Mouse (Mus musculus): ENCODE results near the gene Mob1b.

The Mob1b gene

DNA sequence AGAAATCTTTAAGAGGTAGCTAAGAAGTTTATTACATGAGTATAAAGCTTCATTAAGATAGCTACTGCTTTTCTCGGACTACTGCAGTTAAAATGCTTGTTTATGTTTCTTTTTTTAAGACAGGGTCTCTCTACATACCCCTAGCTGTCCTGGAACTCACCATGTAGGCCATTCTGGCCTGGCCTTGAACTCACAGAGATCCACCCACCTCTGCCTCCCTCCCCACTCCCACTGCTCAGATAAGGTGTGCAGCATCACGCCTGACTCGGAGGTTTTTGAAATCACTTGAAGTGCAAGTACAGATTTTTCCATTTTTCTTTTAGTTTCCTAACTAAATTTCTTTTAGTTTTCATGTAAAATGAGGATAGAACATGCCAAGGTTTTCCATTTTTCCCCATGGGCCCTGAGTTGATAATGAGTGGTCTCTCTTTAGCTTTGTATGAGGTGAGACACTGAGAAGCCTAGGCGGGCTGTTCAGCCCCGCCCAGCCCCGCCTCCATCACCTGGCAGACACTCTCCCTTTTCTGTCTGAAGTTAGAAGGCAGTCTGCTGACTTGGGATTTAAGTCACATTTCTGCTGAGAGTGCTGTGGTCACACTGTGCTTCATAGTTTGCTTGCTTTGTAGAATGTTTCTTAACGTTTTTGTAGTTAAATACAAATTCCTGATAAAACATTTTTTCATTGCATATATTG lies 61.6 kb downstream of the Mob1b start:
- no peak for DNase-seq (ENCODE audit: low spot score)

DNA sequence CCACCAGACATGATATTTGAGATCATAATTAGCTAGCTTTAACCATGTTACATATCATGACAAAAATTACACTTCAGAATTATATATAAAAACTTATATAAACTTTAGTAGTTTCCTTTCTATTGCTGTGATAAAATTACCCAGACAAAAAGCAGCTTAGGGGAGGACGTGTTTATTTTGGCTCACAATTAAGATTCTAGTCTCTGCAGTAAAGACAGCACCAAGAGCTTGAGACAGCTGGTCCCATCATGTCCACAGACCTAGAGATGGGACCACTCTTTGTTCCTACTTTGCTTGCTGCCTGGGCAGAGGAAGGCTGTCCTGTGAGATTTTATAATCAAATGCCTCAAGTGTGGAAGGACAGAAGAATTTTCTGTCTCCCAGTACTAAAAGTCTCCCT lies 64.4 kb downstream of the Mob1b start:
- DNase-seq (ENCODE audit: low spot score) = no peak

DNA sequence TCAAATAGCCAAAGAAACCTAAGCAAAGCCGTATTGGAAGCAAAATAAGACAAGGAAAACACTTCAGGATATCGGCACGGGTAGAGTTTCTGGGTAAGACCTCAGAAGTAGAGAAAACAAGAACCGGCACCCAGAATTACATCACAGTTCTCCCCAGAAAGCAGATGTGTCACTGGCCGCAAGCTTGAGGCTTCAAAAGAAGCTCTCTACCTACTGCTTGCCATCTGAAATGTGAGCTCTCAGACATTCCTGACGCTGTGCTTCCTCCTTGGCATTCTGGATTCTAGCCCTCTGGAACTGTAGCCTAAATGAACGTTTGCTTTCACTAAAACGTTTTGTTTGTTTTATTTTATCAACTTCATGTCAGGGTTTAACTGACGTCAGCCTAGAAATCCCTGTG lies 70.0 kb downstream of the Mob1b start:
- no peak for DNase-seq (ENCODE audit: low spot score)

DNA sequence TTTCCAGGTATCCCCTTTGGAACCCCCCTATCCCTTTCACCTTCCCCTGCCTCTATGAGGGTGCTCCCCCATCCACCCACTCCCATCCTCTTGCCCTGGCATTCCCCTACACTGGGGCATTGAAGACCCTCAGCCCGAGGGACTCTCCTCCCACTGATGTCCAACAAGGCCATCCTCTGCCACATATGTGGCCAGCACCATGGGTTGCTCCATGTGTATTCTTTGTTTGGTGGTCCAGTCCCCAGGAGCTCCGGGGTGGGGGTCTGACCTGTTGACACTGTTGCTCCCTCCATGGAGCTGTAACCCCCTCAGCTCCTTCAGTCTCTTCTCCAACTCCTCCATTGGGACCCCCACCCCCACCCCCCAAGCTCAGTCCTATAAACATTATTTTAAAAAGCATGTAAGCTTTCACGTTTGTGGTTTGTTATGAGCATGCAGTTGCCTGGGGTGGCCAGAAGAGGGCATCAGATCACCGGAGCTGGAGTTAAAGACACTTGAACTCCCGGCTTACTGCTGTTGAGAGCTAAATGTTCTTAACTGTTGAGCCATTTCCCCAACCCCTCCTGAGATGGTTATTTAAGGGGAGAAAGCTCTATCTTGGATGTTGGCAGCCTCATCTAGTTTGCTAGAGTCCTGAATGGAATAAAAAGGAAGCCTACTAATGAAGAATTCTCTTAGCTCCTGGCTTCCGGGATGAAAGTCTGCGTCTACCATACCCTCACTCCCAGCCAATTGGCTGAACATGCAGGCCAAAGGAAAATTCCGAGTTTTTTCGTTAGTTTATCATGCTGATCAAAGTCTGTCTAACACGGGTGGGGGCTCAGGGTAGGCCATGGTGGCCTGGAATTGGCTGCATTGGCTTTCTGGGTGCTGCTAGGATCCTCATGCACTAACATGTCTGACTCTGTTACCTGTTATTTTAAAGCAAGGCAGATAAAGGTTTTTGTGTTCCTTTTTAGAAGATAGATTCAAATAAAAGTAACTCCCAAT lies 70.9 kb downstream of the Mob1b start:
- DNase-seq (ENCODE audit: low spot score) = peak; percentile 29

DNA sequence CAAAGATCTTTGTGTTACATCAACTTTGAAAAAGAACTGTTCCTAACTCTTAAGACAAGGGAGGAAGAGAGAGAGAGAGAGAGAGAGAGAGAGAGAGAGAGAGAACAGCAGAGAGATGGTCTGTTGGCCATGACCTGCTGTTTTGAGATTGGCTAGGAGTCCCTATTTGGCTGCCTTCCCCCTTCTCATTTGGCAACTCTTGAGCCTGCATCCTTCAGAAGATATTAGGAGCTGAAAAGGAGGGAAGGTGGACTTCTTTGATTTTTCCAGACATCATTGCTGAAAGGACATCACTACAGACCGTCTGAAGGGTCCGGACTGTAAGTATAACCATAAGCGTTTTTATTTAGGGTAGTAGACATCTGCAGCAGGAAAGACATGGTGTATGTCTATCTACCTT lies 73.0 kb downstream of the Mob1b start:
- no peak for DNase-seq (ENCODE audit: low spot score)

DNA sequence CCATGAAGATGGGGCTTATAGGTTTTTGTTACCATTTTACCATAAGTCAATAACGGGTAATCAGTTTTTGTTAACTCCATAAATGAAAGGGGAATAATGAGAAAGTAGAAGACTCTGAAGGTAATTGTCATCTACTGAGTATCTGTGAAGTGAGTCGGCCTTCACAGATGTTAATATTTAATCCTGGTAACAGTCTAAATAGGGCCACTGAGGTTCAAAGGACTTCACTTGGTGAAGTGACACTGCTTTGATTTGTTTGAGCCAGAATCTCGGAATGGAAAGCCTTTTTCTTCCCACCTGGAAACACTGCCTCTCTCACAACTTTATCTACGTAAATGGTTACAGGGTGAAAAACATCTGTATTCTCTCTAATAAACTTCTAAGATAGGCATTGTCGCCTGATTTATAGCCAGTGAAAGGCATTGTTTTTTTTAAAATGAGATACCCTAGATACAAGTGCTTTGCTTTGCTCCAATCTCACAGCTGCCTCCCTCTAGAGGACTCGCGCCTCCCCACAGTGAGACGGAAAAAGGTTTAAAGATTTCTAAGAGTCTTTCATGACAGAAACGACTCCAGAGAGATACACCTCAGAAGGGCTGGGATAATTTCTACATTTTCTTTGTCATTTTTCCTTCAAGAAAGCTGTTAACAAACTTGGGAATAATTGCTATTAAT lies 75.4 kb downstream of the Mob1b start:
- DNase-seq (ENCODE audit: low spot score) = no peak

DNA sequence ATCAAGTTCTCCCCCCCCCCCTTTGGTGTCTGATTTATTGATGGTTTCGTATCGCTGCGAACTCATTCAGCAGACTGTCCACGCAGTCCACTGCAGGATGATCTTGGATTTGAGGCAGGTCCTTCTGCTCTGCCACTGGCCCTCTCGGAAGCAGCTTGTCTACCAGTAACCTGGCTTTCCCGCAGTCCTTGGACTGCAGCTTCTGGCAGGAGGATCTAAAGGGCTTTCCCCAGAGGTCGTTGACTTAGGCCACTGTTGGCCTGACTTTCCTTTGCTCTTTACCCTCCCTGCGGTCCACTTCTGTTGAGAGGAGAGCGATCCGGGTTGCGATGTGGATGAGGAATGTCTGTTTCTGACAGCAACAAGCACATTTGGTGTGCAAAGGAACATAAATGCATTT lies 75.9 kb downstream of the Mob1b start:
- no peak for DNase-seq (ENCODE audit: low spot score)

DNA sequence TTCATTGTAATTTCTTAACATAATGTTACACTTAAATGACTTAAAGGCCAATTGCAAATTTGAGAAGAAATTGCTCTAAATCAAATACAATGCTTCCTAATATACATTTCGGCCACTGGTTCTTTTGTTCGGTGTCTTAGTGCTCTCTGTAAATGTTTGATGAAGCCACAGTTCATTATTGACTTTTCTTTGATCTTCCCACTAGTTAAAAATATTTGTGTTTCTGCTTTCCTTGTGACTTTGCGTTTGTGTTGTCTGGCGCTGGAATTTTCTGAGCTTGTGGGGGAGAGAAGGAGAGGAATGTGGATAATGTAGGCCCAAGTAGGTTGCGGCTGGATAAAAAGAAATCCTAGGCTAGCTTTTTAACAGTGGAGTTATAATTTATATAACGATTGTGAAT lies 76.5 kb downstream of the Mob1b start:
- no peak for DNase-seq (ENCODE audit: low spot score)

DNA sequence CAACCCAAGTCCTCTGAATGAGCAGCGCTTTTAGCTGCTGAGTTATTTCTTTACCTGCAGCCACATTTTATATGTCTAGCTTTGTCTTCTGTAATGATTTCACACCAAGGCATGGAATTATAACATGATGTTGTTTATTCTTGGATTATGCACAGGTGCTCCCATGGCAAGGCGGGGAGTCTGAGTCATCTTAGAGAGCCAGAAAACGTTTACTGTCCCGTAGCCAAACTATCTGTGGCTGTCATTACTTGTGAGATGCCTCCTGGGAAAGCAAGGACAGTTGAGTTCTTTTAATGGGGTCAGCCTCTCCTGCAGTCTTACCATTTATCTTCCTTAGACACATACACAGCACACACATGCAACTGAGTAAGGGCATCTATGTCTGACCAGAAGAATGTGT lies 85.0 kb downstream of the Mob1b start:
- DNase-seq (ENCODE audit: low spot score) = no peak

DNA sequence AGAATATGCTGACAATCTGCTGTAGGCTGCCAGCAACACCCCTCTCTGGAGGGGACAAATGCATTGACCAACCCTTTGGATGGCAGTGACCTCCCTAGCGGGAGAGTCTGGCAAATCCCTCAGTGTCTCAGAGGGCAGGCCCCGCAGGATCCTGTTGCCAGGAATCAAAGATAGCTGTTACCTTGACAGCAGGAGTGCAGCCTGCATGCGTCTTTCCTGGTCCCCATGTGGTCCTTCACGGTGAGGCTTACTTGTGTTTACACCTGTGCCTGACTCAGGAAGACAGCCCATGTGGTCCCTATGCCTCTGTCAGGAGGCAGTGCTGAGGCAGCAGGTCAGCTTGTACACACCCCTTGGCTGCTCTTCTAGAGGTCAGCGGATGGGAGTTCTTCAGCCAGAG lies 85.6 kb downstream of the Mob1b start:
- DNase-seq (ENCODE audit: low spot score) = no peak

DNA sequence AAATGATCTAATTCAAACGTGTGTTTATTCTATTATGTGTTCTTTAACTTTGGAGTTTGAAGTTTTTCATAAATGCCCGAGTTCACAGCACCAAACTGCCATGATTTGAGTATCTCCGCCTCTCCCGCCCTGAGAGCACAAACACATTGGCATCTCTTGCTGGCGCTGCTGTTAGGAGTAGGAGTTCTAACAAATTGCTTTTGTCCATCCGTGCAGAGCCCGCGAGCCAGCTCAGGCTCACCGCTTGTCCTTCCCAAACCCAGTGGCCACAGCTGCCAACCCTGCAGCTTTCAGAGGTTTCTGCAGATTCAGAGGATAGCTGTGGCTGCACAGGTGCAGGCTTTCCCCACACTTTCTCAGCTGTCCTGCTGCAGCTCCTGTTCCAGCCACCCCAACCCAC lies 86.7 kb downstream of the Mob1b start:
- DNase-seq (ENCODE audit: low spot score) = no peak

DNA sequence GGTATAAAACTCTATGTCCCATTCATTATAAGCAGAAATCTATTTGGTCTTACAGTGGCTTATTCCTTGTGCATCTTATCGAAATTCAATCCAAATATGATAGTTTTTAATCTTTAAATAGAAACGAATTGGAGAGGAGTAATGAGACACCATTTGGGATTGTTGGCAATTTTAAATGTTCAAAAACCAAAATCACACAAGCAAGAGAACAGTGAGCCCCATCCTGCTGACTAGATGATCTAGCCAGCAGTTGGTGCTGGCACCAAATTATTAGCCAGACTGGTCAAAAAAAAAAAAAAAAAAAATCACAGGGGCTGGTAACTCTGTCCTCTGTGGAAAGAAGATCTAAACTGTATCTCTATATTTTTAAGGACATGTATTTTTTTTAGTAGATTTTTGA lies 92.5 kb downstream of the Mob1b start:
- DNase-seq (ENCODE audit: low spot score) = no peak

Measured in testis, postnatal 14 days (tissue).